ENCODE assay signal across 15 mouse cellular contexts in genomic region chr15:99454585-99455279, GRCm38 (mm10). TPM values are rescaled to one million over a fixed set of nuclear protein-coding genes. Genes with fewer than 3 reads are reported as not detected.
DNase-seq lines count a peak whose midpoint lies in the region; ATAC-seq and TF ChIP-seq lines count a peak whose summit lies in the region.
"Had no signal": no experiment of that assay in that cellular context is flagged by ENCODE, and none has a peak within 500 bp of the region (broad histone marks: within the 10 kb centered on the region; RNA-seq: fewer than 3 reads in every experiment).

No protein-coding gene starts in this region.

- H3K79me2 ChIP-seq in myocyte (ENCODE audit: control insufficient read depth, insufficient read depth): peaks cover 71% of the 10 kb centered on the region

- H3K27me3 ChIP-seq in forebrain, embryonic 10.5 days (ENCODE audit: poor library complexity, severe bottlenecking): no peaks in the 10 kb centered on the region
- H3K27me3 ChIP-seq in forebrain, embryonic 16.5 days (replicated peaks; ENCODE audit: control insufficient read depth, insufficient read depth, low read length): no peaks in the 10 kb centered on the region
- H3K27me3 ChIP-seq in forebrain, embryonic 15.5 days: no peaks in the 10 kb centered on the region
- H3K27me3 ChIP-seq in myocyte (ENCODE audit: control insufficient read depth, insufficient read depth, insufficient read length): no peaks in the 10 kb centered on the region

- no peaks in the 10 kb centered on the region for H3K9me3 ChIP-seq in forebrain, embryonic 10.5 days
- no peaks in the 10 kb centered on the region for H3K9me3 ChIP-seq in forebrain, embryonic 16.5 days (ENCODE audit: control insufficient read depth, low read length)
- no peaks in the 10 kb centered on the region for H3K9me3 ChIP-seq in forebrain, embryonic 15.5 days
- H3K9me3 ChIP-seq: liver, embryonic 13.5 days had no signal

- 94% methylated on average over 7 of the region's 7 CpGs for WGBS in forebrain, embryonic 10.5 days
- 54% methylated on average over 7 of the region's 7 CpGs for WGBS in forebrain, embryonic 16.5 days
- WGBS in forebrain, embryonic 15.5 days: 60% methylated on average over 7 of the region's 7 CpGs

- no peak overlapping the region for H3K27ac ChIP-seq in forebrain, embryonic 10.5 days
- H3K27ac ChIP-seq in forebrain, embryonic 16.5 days (ENCODE audit: low read length): no peak overlapping the region; the same call in 1 of the 2 replicates
- peak overlapping the region; percentile 43; the same call in 1 of the 2 replicates for H3K27ac ChIP-seq in layer of hippocampus, adult 2 months
- no peak overlapping the region for H3K27ac ChIP-seq in forebrain, embryonic 15.5 days (replicated peaks)
- H3K27ac ChIP-seq: liver, embryonic 13.5 days had no signal

- 0 out of 2 replicates have a peak overlapping the region, but pooled peaks have one; percentile 9 for H3K4me3 ChIP-seq in forebrain, embryonic 10.5 days
- no peak overlapping the region for H3K4me3 ChIP-seq in forebrain, embryonic 16.5 days (replicated peaks; ENCODE audit: low read length)
- H3K4me3 ChIP-seq in layer of hippocampus, adult 2 months: no peak overlapping the region
- H3K4me3 ChIP-seq in forebrain, embryonic 15.5 days: no peak overlapping the region
- peak overlapping the region; percentile 95 for H3K4me3 ChIP-seq in myocyte
- H3K4me3 ChIP-seq: left cerebral cortex, adult 2 months; liver, embryonic 13.5 days had no signal

- no peak for ATAC-seq in forebrain, embryonic 16.5 days
- no peak for ATAC-seq in forebrain, embryonic 15.5 days (replicated peaks)

- H3ac ChIP-seq in myocyte (ENCODE audit: control insufficient read depth, insufficient read length): no peak overlapping the region

- peaks cover 54% of the 10 kb centered on the region for H3K36me3 ChIP-seq in forebrain, embryonic 10.5 days (replicated peaks)
- H3K36me3 ChIP-seq in forebrain, embryonic 16.5 days (ENCODE audit: control insufficient read depth, insufficient read depth): no peaks in the 10 kb centered on the region
- H3K36me3 ChIP-seq in forebrain, embryonic 15.5 days: no peaks in the 10 kb centered on the region
- H3K36me3 ChIP-seq in myocyte (ENCODE audit: control insufficient read depth, insufficient read depth): no peaks in the 10 kb centered on the region
- H3K36me3 ChIP-seq: liver, embryonic 13.5 days had no signal

- H3K4me1 ChIP-seq in forebrain, embryonic 10.5 days: peaks cover 56% of the 10 kb centered on the region
- H3K4me1 ChIP-seq in forebrain, embryonic 16.5 days (replicated peaks; ENCODE audit: control insufficient read depth, insufficient read depth, low read length): peaks cover 37% of the 10 kb centered on the region
- peaks cover 49% of the 10 kb centered on the region for H3K4me1 ChIP-seq in forebrain, embryonic 15.5 days

- H3K4me2 ChIP-seq in forebrain, embryonic 16.5 days (ENCODE audit: low read length): no peak overlapping the region
- H3K4me2 ChIP-seq in forebrain, embryonic 15.5 days (replicated peaks): 0 out of 2 replicates have a peak overlapping the region, but pooled peaks have one; percentile 71
- H3K4me2 ChIP-seq in myocyte (ENCODE audit: low read depth): peak overlapping the region; percentile 72
- H3K4me2 ChIP-seq: liver, embryonic 13.5 days had no signal

- TF ChIP-seq CTCF in layer of hippocampus, adult 2 months (conservative IDR thresholded peaks at IDR 0.05): no peak

- H3K9ac ChIP-seq in forebrain, embryonic 16.5 days (replicated peaks; ENCODE audit: low read depth, low read length): no peak overlapping the region; the same call in 1 of the 2 replicates
- no peak overlapping the region for H3K9ac ChIP-seq in forebrain, embryonic 15.5 days (replicated peaks)
- H3K9ac ChIP-seq: liver, embryonic 13.5 days had no signal

- DNase-seq in forebrain, embryonic 10.5 days (ENCODE audit: extremely low spot score, low spot score): no peak
- DNase-seq in layer of hippocampus, adult 2 months (ENCODE audit: low spot score in 2 of 2): no peak
- DNase-seq in layer of hippocampus, postnatal 14 days (ENCODE audit: low spot score in 2 of 2): no peak
- no peak for DNase-seq in lung, postnatal 4 days
- no peak for DNase-seq in layer of hippocampus, postnatal 10 days (ENCODE audit: low spot score in 2 of 2)
- DNase-seq: adrenal gland, postnatal 10 days; kidney, postnatal 36 days; liver, embryonic 13.5 days; lung, postnatal 10 days; right cerebral cortex, postnatal 4 days; thymus, postnatal 25 days had no signal

- TF ChIP-seq POLR2A in myocyte (IDR thresholded peaks at IDR 0.05; ENCODE audit: insufficient read length, low read depth): no peak

TF ChIP-seq in myocyte, 11 proteins besides CTCF, POLR2A, EP300 and RAD21:
- TF ChIP-seq MYOG (IDR thresholded peaks at IDR 0.05; ENCODE audit: control insufficient read depth in 1 of 3, insufficient read depth in 1 of 3, insufficient read length in 2 of 3, low read depth in 2 of 3): peak in 1 of 3 experiments; percentile 67
- TF ChIP-seq MYOD1 (IDR thresholded peaks at IDR 0.05; ENCODE audit: control insufficient read depth in 1 of 3, insufficient read length in 2 of 3, low read depth in 2 of 3): peak in 2 of 3 experiments; percentile 22 to 53
- no peak for TF ChIP-seq REST (IDR thresholded peaks at IDR 0.05; ENCODE audit: insufficient read depth, insufficient read length)
- TF ChIP-seq TCF12 (IDR thresholded peaks at IDR 0.05; ENCODE audit: insufficient read depth, poor library complexity, severe bottlenecking): no peak
- TF ChIP-seq SRF (IDR thresholded peaks at IDR 0.05; ENCODE audit: control insufficient read depth, insufficient read length, low read depth): no peak
- TF ChIP-seq TCF3 (IDR thresholded peaks at IDR 0.05; ENCODE audit: insufficient read length, low read depth): no peak
- no peak for TF ChIP-seq MAX (IDR thresholded peaks at IDR 0.05; ENCODE audit: low read depth)
- no peak for TF ChIP-seq CEBPB (IDR thresholded peaks at IDR 0.05; ENCODE audit: insufficient read depth, poor library complexity, severe bottlenecking)

RNA-seq across cellular contexts. Expression of gene Nckap5l, which starts 2.8 kb away (rescaled TPM):
- polyA plus RNA-seq in forebrain, embryonic 10.5 days (2016; fragmentation: Nextera tagmentation; extraction: Ambion mirVana): 10.9 and 13.7 TPM in 2 replicates
- polyA plus RNA-seq in forebrain, embryonic 16.5 days (2015; fragmentation: Nextera tagmentation; extraction: Ambion mirVana): 12.5 and 12.7 TPM in 2 replicates
- 10 to 100 TPM; 17.1 to 18.5 TPM for total RNA-seq in layer of hippocampus, adult 2 months (2021)
- total RNA-seq in layer of hippocampus, postnatal 14 days (2021): 10 to 100 TPM; 29.1 to 34.9 TPM
- polyA plus RNA-seq in forebrain, embryonic 15.5 days (2015; fragmentation: Nextera tagmentation; extraction: Ambion mirVana): 11.0 and 12.4 TPM in 2 replicates
- 40.9 TPM for polyA plus RNA-seq in myocyte (2012; fragmentation: generic; extraction: Trizol)
- total RNA-seq in layer of hippocampus, postnatal 10 days (2021): 10 to 100 TPM; 32.5 to 38.1 TPM

RNA-seq across cellular contexts. Expression of gene Bcdin3d, which starts 19.8 kb away (rescaled TPM):
- polyA plus RNA-seq in forebrain, embryonic 10.5 days (2016; fragmentation: Nextera tagmentation; extraction: Ambion mirVana): 19.6 and 20.5 TPM in 2 replicates
- polyA plus RNA-seq in forebrain, embryonic 16.5 days (2015; fragmentation: Nextera tagmentation; extraction: Ambion mirVana): 23.5 and 24.4 TPM in 2 replicates
- total RNA-seq in layer of hippocampus, adult 2 months (2021): 1 to 10 TPM; 4.0 to 5.5 TPM
- total RNA-seq in layer of hippocampus, postnatal 14 days (2021): 1 to 10 TPM; 4.3 to 5.0 TPM
- polyA plus RNA-seq in forebrain, embryonic 15.5 days (2015; fragmentation: Nextera tagmentation; extraction: Ambion mirVana): 24.7 and 25.5 TPM in 2 replicates
- 11.8 TPM for polyA plus RNA-seq in myocyte (2012; fragmentation: generic; extraction: Trizol)
- 1 to 10 TPM; 5.1 to 5.5 TPM for total RNA-seq in layer of hippocampus, postnatal 10 days (2021)

Comparison
In these comparisons a context has a peak if more than half of its experiments do, and no peak if none do; other contexts are left out.
1. H3K4me3 ChIP-seq: peak in forebrain, embryonic 10.5 days (single experiment) and myocyte (single experiment); none in forebrain, embryonic 16.5 days (single experiment), layer of hippocampus, adult 2 months (single experiment) and forebrain, embryonic 15.5 days (single experiment).